Mouse (Mus musculus) embryonic facial prominence, embryonic 11.5 days (tissue): ENCODE data around the gene Scyl1. TPM values are rescaled to one million over a fixed set of nuclear protein-coding genes. Genes with fewer than 3 reads are reported as not detected.
A peak's percentile ranks its signal among the peaks of the same experiment; 100 is the strongest.

Experiments used
- ATAC-seq: fragments of 200-750 bp; cut with Nextera tagmentation; replicated peaks from 2 replicates; pipeline ENCODE4 v1.8.0; 2017; ENCODE audit warnings: low read depth; ENCODE audit not compliant: insufficient number of reproducible peaks, low FRiP score, low TSS enrichment
- DNase-seq: peaks from one replicate; pipeline ENCODE4 v3.0.0-alpha.2; 2015; ENCODE audit warnings: low spot score
- H3K27ac ChIP-seq: fragments of 300-500 bp; sonication (generic); replicated peaks from 2 replicates; pipeline ENCODE4 v1.5.1; 2014; ENCODE audit warnings: mild to moderate bottlenecking, low read depth, low read length, control low read depth
- H3K27me3 ChIP-seq: fragments of 300-500 bp; sonication (generic); 2 replicates; pipeline ENCODE4 v1.6.1; 2014; ENCODE audit warnings: mild to moderate bottlenecking, low read length, moderate library complexity, mixed read lengths; ENCODE audit not compliant: control insufficient read depth, insufficient read depth
- H3K36me3 ChIP-seq: fragments of 300-500 bp; sonication (generic); replicated peaks from 2 replicates; pipeline ENCODE4 v1.6.1; 2014; ENCODE audit warnings: low read depth, mild to moderate bottlenecking, low read length, moderate library complexity, mixed read lengths; ENCODE audit not compliant: control insufficient read depth, insufficient read depth
- H3K4me1 ChIP-seq: fragments of 300-500 bp; sonication (generic); 2 replicates; pipeline ENCODE4 v1.6.1; 2014; ENCODE audit warnings: low read length, mixed read lengths; ENCODE audit not compliant: control insufficient read depth, insufficient read depth
- H3K4me2 ChIP-seq: fragments of 300-500 bp; sonication (generic); 2 replicates; pipeline ENCODE4 v1.6.1; 2014; ENCODE audit warnings: low read depth, mild to moderate bottlenecking, control low read depth, low read length, moderate library complexity
- H3K4me3 ChIP-seq: fragments of 300-500 bp; sonication (generic); 2 replicates; pipeline ENCODE4 v1.5.1; 2014; ENCODE audit warnings: low read depth, low read length, control low read depth
- H3K9ac ChIP-seq: fragments of 300-500 bp; sonication (generic); replicated peaks from 2 replicates; pipeline ENCODE4 v1.6.1; 2014; ENCODE audit warnings: mild to moderate bottlenecking, control low read depth, low read length
- H3K9me3 ChIP-seq: fragments of 300-500 bp; sonication (generic); replicated peaks from 2 replicates; pipeline ENCODE4 v1.6.1; 2016; ENCODE audit warnings: mild to moderate bottlenecking, low read length, inconsistent platforms, mixed read lengths; ENCODE audit not compliant: control insufficient read depth
- WGBS: fragments of 180-500 bp; shearing (Covaris S2); extraction: QIAGEN DNeasy Blood & Tissue Kit; methylation state at CpG from one replicate; pipeline ENCODE4 v1.1.7; 2014; 5-methylcytosine and 5-hydroxymethylcytosine counted together
- polyA plus RNA-seq: library from polyadenylated mRNA; unstranded; fragments of >200 nt; fragmentation: Nextera tagmentation; extraction: Ambion mirVana; gene quantifications from 2 replicates; pipeline ENCODE4 v1.2.1, GENCODE M21; 2014

Scyl1 gene
- polyA plus RNA-seq, 1 experiment from 2014 or later, result 53.9 TPM

DNA sequence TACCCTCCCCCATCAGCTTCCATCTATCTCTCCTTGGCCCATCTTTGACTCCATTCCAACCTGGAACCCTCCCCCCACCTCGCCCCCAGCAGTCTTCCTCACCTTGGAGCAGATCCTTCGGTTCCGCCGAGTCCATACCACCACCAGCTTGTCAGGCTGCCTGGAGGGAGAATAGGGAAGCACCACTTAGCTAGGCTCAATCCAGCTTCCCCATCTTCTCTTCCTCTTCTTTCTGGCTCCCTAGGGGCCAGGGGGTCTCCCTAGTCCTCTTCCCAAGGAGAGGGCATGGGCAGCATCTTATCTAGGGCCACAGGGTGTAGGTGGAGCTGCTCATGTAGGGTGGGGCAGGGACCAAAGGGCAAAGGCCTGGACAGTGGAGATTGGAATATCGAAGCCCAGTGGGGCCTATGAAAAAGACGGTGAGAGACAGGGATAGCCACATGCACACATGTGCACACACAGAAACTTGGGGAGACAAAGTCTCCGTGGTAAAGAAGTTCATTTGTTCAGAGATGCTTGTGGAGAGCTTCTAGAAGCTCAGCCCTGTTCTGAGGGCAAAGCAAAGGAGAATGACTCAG is 48.3 kb downstream of the Scyl1 start:
- Histone ChIP-seq H3K9ac (no peak overlapping the region), H3K4me2 (no peak overlapping the region), H3K27me3 (no peaks in the 10 kb centered on the region), H3K9me3 (no peaks in the 10 kb centered on the region), H3K4me1 (peaks cover 6% of the 10 kb centered on the region), H3K27ac (no peak overlapping the region), H3K4me3 (no peak overlapping the region), H3K36me3 (peaks cover 13% of the 10 kb centered on the region)
- DNase-seq (no peak), ATAC-seq (no peak)
- WGBS, result 93% methylated on average over 7 of the region's 7 CpGs

- DNase-seq (no peak), ATAC-seq (no peak)
- Histone ChIP-seq H3K27ac (no peak overlapping the region), H3K4me1 (peaks cover 3% of the 10 kb centered on the region), H3K36me3 (peaks cover 13% of the 10 kb centered on the region), H3K27me3 (no peaks in the 10 kb centered on the region), H3K9me3 (no peaks in the 10 kb centered on the region), H3K4me3 (no peak overlapping the region), H3K9ac (no peak overlapping the region), H3K4me2 (no peak overlapping the region)
- WGBS, result 86% methylated on average over 6 of the region's 6 CpGs
Measured at GRCm38 (mm10) chr19:5721233-5721632, 50.0 kb downstream of the Scyl1 start.

DNA sequence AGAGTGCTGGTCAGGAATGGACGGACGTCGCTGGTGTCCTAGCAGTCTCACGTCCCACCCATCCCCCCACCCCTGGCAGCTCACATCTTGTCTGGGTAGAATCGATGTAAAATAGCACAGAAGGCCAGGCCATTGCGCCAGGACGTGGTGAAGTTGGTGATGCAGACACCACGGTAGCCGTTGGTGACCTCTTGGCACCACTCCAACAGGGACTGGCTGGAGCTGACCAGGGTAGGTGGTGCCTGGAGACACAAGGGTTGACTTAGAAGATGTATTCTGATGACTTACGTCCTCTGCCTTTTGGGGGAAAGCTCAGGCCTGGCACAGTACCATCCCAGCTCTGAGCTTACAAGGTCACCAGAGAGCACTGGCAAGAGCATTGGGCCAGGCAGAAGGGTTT is 54.3 kb downstream of the Scyl1 start:
- Histone ChIP-seq H3K9ac (no peak overlapping the region), H3K4me3 (no peak overlapping the region), H3K27me3 (no peaks in the 10 kb centered on the region), H3K27ac (no peak overlapping the region), H3K36me3 (peaks cover 10% of the 10 kb centered on the region), H3K9me3 (no peaks in the 10 kb centered on the region), H3K4me2 (no peak overlapping the region), H3K4me1 (no peaks in the 10 kb centered on the region)
- ATAC-seq (no peak), DNase-seq (no peak)
- WGBS, result 66% methylated on average over 10 of the region's 10 CpGs

- Histone ChIP-seq H3K27ac (no peak overlapping the region), H3K4me1 (no peaks in the 10 kb centered on the region), H3K9me3 (no peaks in the 10 kb centered on the region), H3K36me3 (peaks cover 5% of the 10 kb centered on the region), H3K4me3 (no peak overlapping the region), H3K27me3 (no peaks in the 10 kb centered on the region), H3K4me2 (peak overlapping the region; percentile 23; the same call in 1 of the 2 replicates), H3K9ac (peak overlapping the region; percentile 28; the same call in 1 of the 2 replicates)
- WGBS, result 22% methylated on average over 43 of the region's 43 CpGs
- ATAC-seq (peak; percentile 49; the same call in 1 of the 2 replicates), DNase-seq (peak; percentile 63)
Measured at GRCm38 (mm10) chr19:5715793-5716688, 55.2 kb downstream of the Scyl1 start.

GRCm38 (mm10) chr19:5713730-5714129 is 57.5 kb downstream of the Scyl1 start:
- DNase-seq (peak; percentile 53), ATAC-seq (no peak)
- 19% methylated on average over 2 of the region's 2 CpGs for WGBS
- Histone ChIP-seq H3K9me3 (no peaks in the 10 kb centered on the region), H3K9ac (no peak overlapping the region), H3K27ac (no peak overlapping the region), H3K27me3 (no peaks in the 10 kb centered on the region), H3K4me3 (no peak overlapping the region), H3K4me1 (no peaks in the 10 kb centered on the region), H3K36me3 (no peaks in the 10 kb centered on the region; the same call in none of the 2 replicates), H3K4me2 (no peak overlapping the region)

DNA sequence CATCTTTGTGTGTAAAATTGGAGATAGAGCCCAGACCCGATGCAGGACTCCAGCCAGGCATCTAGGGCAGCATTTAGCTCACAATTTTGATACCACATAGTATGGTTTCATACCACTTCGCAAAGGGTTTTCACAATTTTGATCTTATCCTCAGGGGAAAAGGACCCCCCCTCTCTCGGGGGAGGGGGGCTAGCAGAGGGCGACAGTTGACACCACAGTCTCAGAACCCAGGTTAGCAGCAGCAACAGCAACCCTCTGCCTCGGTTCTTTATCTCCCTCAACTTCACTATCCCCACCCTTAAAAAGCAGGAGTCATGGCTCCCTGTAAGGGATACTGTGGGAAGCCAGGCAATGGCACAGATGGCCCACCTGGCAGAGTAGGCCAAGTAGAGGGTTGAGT is 58.0 kb downstream of the Scyl1 start:
- Histone ChIP-seq H3K9ac (no peak overlapping the region), H3K27ac (no peak overlapping the region), H3K4me1 (no peaks in the 10 kb centered on the region), H3K27me3 (no peaks in the 10 kb centered on the region), H3K9me3 (no peaks in the 10 kb centered on the region), H3K4me2 (no peak overlapping the region), H3K36me3 (no peaks in the 10 kb centered on the region; the same call in none of the 2 replicates), H3K4me3 (no peak overlapping the region)
- ATAC-seq (no peak), DNase-seq (no peak)
- WGBS, result 75% methylated on average over 5 of the region's 5 CpGs

- Histone ChIP-seq H3K9me3 (no peaks in the 10 kb centered on the region), H3K36me3 (no peaks in the 10 kb centered on the region; the same call in none of the 2 replicates), H3K27me3 (no peaks in the 10 kb centered on the region), H3K9ac (no peak overlapping the region), H3K4me3 (no peak overlapping the region), H3K4me2 (no peak overlapping the region), H3K4me1 (no peaks in the 10 kb centered on the region), H3K27ac (no peak overlapping the region)
- WGBS, result 90% methylated on average over 14 of the region's 14 CpGs
- ATAC-seq (no peak), DNase-seq (no peak)
Measured at GRCm38 (mm10) chr19:5711907-5712460, 59.2 kb downstream of the Scyl1 start.

- Histone ChIP-seq H3K27me3 (no peaks in the 10 kb centered on the region), H3K27ac (no peak overlapping the region), H3K9me3 (no peaks in the 10 kb centered on the region), H3K9ac (no peak overlapping the region), H3K4me3 (no peak overlapping the region), H3K36me3 (no peaks in the 10 kb centered on the region; the same call in none of the 2 replicates), H3K4me2 (no peak overlapping the region), H3K4me1 (no peaks in the 10 kb centered on the region)
- DNase-seq (peak; percentile 80), ATAC-seq (no peak)
- 11% methylated on average over 3 of the region's 3 CpGs for WGBS
Measured at GRCm38 (mm10) chr19:5711218-5711617, 60.0 kb downstream of the Scyl1 start.
